Mouse (Mus musculus) lung, postnatal 0 days (tissue): ENCODE results near the gene Clrn1. TPM values are rescaled to one million over a fixed set of nuclear protein-coding genes. Genes with fewer than 3 reads are reported as not detected.
A peak's percentile ranks its signal among the peaks of the same experiment; 100 is the strongest.

ENCODE experiments used
- ATAC-seq: fragments of 200-750 bp; cut with Nextera tagmentation; 2 replicates; pipeline ENCODE4 v1.8.0; 2017; ENCODE audit warnings: moderate library complexity
- DNase-seq: peaks from one replicate; pipeline ENCODE4 v3.0.0-alpha.2; 2016; ENCODE audit warnings: low spot score
- H3K27ac ChIP-seq: fragments of 300-500 bp; sonication (generic); 2 replicates; pipeline ENCODE4 v1.5.1; 2014; ENCODE audit warnings: antibody characterized with exemption, mild to moderate bottlenecking, low read length, mixed read lengths
- H3K27me3 ChIP-seq: fragments of 300-500 bp; sonication (generic); replicated peaks from 2 replicates; pipeline ENCODE4 v1.6.1; 2014; ENCODE audit warnings: low read length, mixed read lengths; ENCODE audit not compliant: insufficient read depth
- H3K36me3 ChIP-seq: fragments of 300-500 bp; sonication (generic); 2 replicates; pipeline ENCODE4 v1.6.1; 2014; ENCODE audit warnings: low read length, mixed read lengths; ENCODE audit not compliant: insufficient read depth
- H3K4me1 ChIP-seq: fragments of 300-500 bp; sonication (generic); 2 replicates; pipeline ENCODE4 v1.6.1; 2014; ENCODE audit warnings: antibody characterized with exemption, low read depth, low read length, mixed read lengths; ENCODE audit not compliant: insufficient read depth
- H3K4me2 ChIP-seq: fragments of 300-500 bp; sonication (generic); replicated peaks from 2 replicates; pipeline ENCODE4 v1.6.1; 2014; ENCODE audit warnings: low read depth, mild to moderate bottlenecking, low read length, moderate library complexity, mixed read lengths
- H3K4me3 ChIP-seq: fragments of 300-500 bp; sonication (generic); 2 replicates; pipeline ENCODE4 v1.5.1; 2014; ENCODE audit warnings: low read depth, low read length
- H3K9ac ChIP-seq: fragments of 300-500 bp; sonication (generic); replicated peaks from 2 replicates; pipeline ENCODE4 v1.6.1; 2014; ENCODE audit warnings: low read depth, mild to moderate bottlenecking
- H3K9me3 ChIP-seq: fragments of 300-500 bp; sonication (generic); 2 replicates; pipeline ENCODE4 v1.6.1; 2016; ENCODE audit warnings: low read length, mixed read lengths
- CTCF ChIP-seq: IDR thresholded peaks from 2 replicates; pipeline ENCODE4 v1.5.1; 2016; ENCODE audit warnings: antibody characterized with exemption, mild to moderate bottlenecking
- EP300 ChIP-seq: IDR thresholded peaks from 2 replicates; pipeline ENCODE4 v1.6.1; 2016; ENCODE audit warnings: antibody characterized with exemption, mild to moderate bottlenecking, control low read depth
- WGBS: fragments of 180-500 bp; shearing (Covaris S2); extraction: QIAGEN DNeasy Blood & Tissue Kit; methylation state at CpG from one replicate; pipeline ENCODE4 v1.1.7; 2014; 5-methylcytosine and 5-hydroxymethylcytosine counted together
- polyA plus RNA-seq: library from polyadenylated mRNA; unstranded; fragments of >200 nt; fragmentation: Nextera tagmentation; extraction: Ambion mirVana; gene quantifications from 2 replicates; pipeline ENCODE4 v1.2.1, GENCODE M21; 2015

The Clrn1 gene
- polyA plus RNA-seq, 1 experiment from 2014 or later: not detected

- peak; percentile 55 for TF ChIP-seq CTCF
- TF ChIP-seq EP300: no peak
- WGBS: 36% methylated on average over 1 of the region's 1 CpGs
- no peak overlapping the region for H3K27ac ChIP-seq
- no peak overlapping the region for H3K4me3 ChIP-seq
- no peaks in the 10 kb centered on the region for H3K27me3 ChIP-seq
- no peak overlapping the region for H3K4me2 ChIP-seq
- ATAC-seq (no peak), DNase-seq (no peak)
- no peaks in the 10 kb centered on the region for H3K9me3 ChIP-seq
- H3K9ac ChIP-seq: no peak overlapping the region
- no peaks in the 10 kb centered on the region for H3K36me3 ChIP-seq
- H3K4me1 ChIP-seq: no peaks in the 10 kb centered on the region
These were observed 41.7 kb downstream of the Clrn1 start for GRCm38 (mm10) chr3:58843415-58843814.

DNA sequence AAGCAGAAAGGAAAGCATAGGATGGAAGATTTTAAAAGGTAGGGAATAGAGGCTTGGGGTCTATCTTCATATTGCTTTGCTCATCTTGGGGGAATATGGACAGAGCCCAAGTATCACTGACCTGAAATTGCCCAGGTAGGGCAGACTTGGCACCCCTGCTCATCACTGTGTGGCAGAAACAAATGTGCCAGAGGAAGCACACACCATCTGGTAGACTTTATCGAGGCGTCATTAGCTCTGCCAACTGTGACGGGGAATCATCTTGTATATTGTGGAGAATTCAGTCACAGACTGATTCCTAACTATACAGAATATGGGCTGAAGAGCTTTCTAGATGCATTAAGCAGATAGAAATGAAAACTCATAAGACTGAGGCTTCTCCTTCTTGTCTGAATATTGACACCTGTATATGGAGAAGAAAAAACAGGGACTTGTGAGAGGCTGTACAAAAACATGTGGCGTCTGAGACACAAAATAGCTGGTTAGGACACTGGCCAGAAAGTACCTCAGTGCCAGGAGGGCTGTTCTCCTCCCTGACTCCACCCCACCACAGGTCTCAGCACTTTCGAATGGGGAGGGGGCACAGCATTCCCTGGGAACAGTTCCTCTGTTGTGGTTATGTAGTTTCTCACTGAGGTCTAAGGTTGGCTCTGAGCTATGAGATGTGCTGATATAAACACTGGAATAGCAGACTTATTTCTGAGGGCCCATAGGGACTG, 51.5 kb downstream of the Clrn1 start:
- no peaks in the 10 kb centered on the region for H3K36me3 ChIP-seq
- no peaks in the 10 kb centered on the region for H3K27me3 ChIP-seq
- TF ChIP-seq CTCF (no peak), EP300 (no peak)
- H3K27ac ChIP-seq: no peak overlapping the region
- ATAC-seq (no peak), DNase-seq (no peak)
- no peaks in the 10 kb centered on the region for H3K4me1 ChIP-seq
- WGBS: 81% methylated on average over 5 of the region's 5 CpGs
- H3K9me3 ChIP-seq: no peaks in the 10 kb centered on the region
- no peak overlapping the region for H3K4me2 ChIP-seq
- no peak overlapping the region for H3K4me3 ChIP-seq
- H3K9ac ChIP-seq: no peak overlapping the region

GRCm38 (mm10) chr3:58832888-58833287, 52.3 kb downstream of the Clrn1 start:
- no peaks in the 10 kb centered on the region for H3K4me1 ChIP-seq
- H3K27me3 ChIP-seq: no peaks in the 10 kb centered on the region
- TF ChIP-seq CTCF (no peak), EP300 (no peak)
- no peaks in the 10 kb centered on the region for H3K9me3 ChIP-seq
- no peak overlapping the region for H3K27ac ChIP-seq
- DNase-seq (no peak), ATAC-seq (no peak)
- no peak overlapping the region for H3K4me2 ChIP-seq
- H3K9ac ChIP-seq: no peak overlapping the region
- no peak overlapping the region for H3K4me3 ChIP-seq
- H3K36me3 ChIP-seq: no peaks in the 10 kb centered on the region
- 76% methylated on average over 2 of the region's 2 CpGs for WGBS

GRCm38 (mm10) chr3:58831586-58831985, 53.6 kb downstream of the Clrn1 start:
- no peak overlapping the region for H3K9ac ChIP-seq
- WGBS: 63% methylated on average over 5 of the region's 5 CpGs
- no peaks in the 10 kb centered on the region for H3K27me3 ChIP-seq
- no peaks in the 10 kb centered on the region for H3K4me1 ChIP-seq
- no peak overlapping the region for H3K4me2 ChIP-seq
- H3K4me3 ChIP-seq: no peak overlapping the region
- no peaks in the 10 kb centered on the region for H3K9me3 ChIP-seq
- H3K36me3 ChIP-seq: no peaks in the 10 kb centered on the region
- TF ChIP-seq EP300 (no peak), CTCF (no peak)
- ATAC-seq: no peak
- H3K27ac ChIP-seq: no peak overlapping the region
- no peak for DNase-seq

- H3K27me3 ChIP-seq: no peaks in the 10 kb centered on the region
- no peaks in the 10 kb centered on the region for H3K36me3 ChIP-seq
- H3K4me2 ChIP-seq: no peak overlapping the region
- no peaks in the 10 kb centered on the region for H3K9me3 ChIP-seq
- no peak overlapping the region for H3K4me3 ChIP-seq
- no peak for TF ChIP-seq EP300
- TF ChIP-seq CTCF: no peak
- no peak for ATAC-seq
- H3K4me1 ChIP-seq: no peaks in the 10 kb centered on the region
- no peak for DNase-seq
- WGBS: 81% methylated on average over 1 of the region's 1 CpGs
- no peak overlapping the region for H3K27ac ChIP-seq
- H3K9ac ChIP-seq: no peak overlapping the region
These were observed 55.2 kb downstream of the Clrn1 start for GRCm38 (mm10) chr3:58829926-58830325.

- no peak for ATAC-seq
- 78% methylated on average over 14 of the region's 14 CpGs for WGBS
These were observed 56.6 kb downstream of the Clrn1 start for GRCm38 (mm10) chr3:58828366-58829153.

More at GRCm38 (mm10) chr3:58828366-58829153, 56.6 kb downstream of the Clrn1 start:
- Histone ChIP-seq H3K4me3 (no peak overlapping the region), H3K4me1 (no peaks in the 10 kb centered on the region), H3K36me3 (no peaks in the 10 kb centered on the region), H3K27me3 (no peaks in the 10 kb centered on the region), H3K9me3 (no peaks in the 10 kb centered on the region), H3K9ac (no peak overlapping the region), H3K4me2 (no peak overlapping the region), H3K27ac (no peak overlapping the region)
- no peak for TF ChIP-seq CTCF
- TF ChIP-seq EP300: no peak
- DNase-seq: no peak
